In genomic region chr1:84271712-84272200, GRCm38 (mm10) we compare ENCODE assay signal across 25 mouse cellular contexts.
"Had no signal": no experiment of that assay in that cellular context is flagged by ENCODE, and none has a peak within 500 bp of the region (broad histone marks: within the 10 kb centered on the region; RNA-seq: fewer than 3 reads in every experiment).

No protein-coding gene starts in this region.

- DNase-seq: gastrocnemius, adult 2 months; gastrocnemius, postnatal 10 days; gastrocnemius, postnatal 25 days; heart, postnatal 4 days; kidney, adult 18-20 months; kidney, adult 8-10 months; kidney, postnatal 10 days; kidney, postnatal 25 days; kidney, postnatal 4 days; liver had no signal

- H3K4me2 ChIP-seq: heart, embryonic 12.5 days; hindbrain, embryonic 12.5 days; hindbrain, embryonic 14.5 days; intestine, embryonic 15.5 days; limb, embryonic 12.5 days; liver, embryonic 12.5 days had no signal

- ATAC-seq: hindbrain, embryonic 16.5 days; inflammation-experienced regulatory T-cells, adult 6 months; intestine, embryonic 15.5 days; intestine, postnatal 0 days; liver, embryonic 12.5 days had no signal

- H3K27me3 ChIP-seq: heart, embryonic 12.5 days; hindbrain, embryonic 12.5 days; intestine, embryonic 15.5 days; limb, embryonic 12.5 days; liver, embryonic 12.5 days had no signal

- H3K9ac ChIP-seq: heart, embryonic 12.5 days; hindbrain, embryonic 12.5 days; hindbrain, embryonic 14.5 days; intestine, embryonic 15.5 days; limb, embryonic 12.5 days; liver, embryonic 12.5 days; liver, embryonic 14.5 days had no signal

- H3K36me3 ChIP-seq: heart, embryonic 10.5 days; heart, embryonic 12.5 days; hindbrain, embryonic 10.5 days; hindbrain, embryonic 12.5 days; intestine, embryonic 15.5 days; limb, embryonic 10.5 days; limb, embryonic 12.5 days; liver, embryonic 12.5 days had no signal

- H3K9me3 ChIP-seq: heart, embryonic 10.5 days; heart, embryonic 12.5 days; hindbrain, embryonic 10.5 days; hindbrain, embryonic 12.5 days; intestine, embryonic 15.5 days; limb, embryonic 10.5 days; limb, embryonic 12.5 days; liver, embryonic 12.5 days had no signal

- H3K4me1 ChIP-seq: heart, embryonic 10.5 days; heart, embryonic 12.5 days; hindbrain, embryonic 10.5 days; hindbrain, embryonic 12.5 days; intestine, embryonic 15.5 days; limb, embryonic 10.5 days; limb, embryonic 12.5 days; liver, embryonic 12.5 days had no signal

- H3K4me3 ChIP-seq: gastrocnemius, adult 2 months; heart, embryonic 10.5 days; heart, embryonic 12.5 days; hindbrain, embryonic 10.5 days; hindbrain, embryonic 12.5 days; intestine, embryonic 15.5 days; layer of hippocampus, adult 2 months; left cerebral cortex, adult 2 months; limb, embryonic 10.5 days; limb, embryonic 12.5 days; liver, embryonic 12.5 days had no signal

- H3K27ac ChIP-seq: gastrocnemius, adult 2 months; heart, embryonic 10.5 days; hindbrain, embryonic 10.5 days; hindbrain, embryonic 12.5 days; hindbrain, embryonic 14.5 days; intestine, embryonic 15.5 days; layer of hippocampus, adult 2 months; left cerebral cortex, adult 2 months; limb, embryonic 10.5 days; limb, embryonic 12.5 days; liver, embryonic 12.5 days; liver, embryonic 14.5 days had no signal
